Mouse (Mus musculus) liver, adult 2 months (tissue): ENCODE measurements around the gene Cib3. TPM values are rescaled to one million over a fixed set of nuclear protein-coding genes. Genes with fewer than 3 reads are reported as not detected.

ENCODE experiments used
- DNase-seq: peaks from one replicate; pipeline ENCODE4 v3.0.0-alpha.2; 2011; ENCODE audit warnings: low read depth, low spot score; ENCODE audit errors: extremely low read depth
- H3K27ac ChIP-seq: fragments of 200-500 bp; replicated peaks from 2 replicates; pipeline ENCODE4 v1.5.1; 2012; ENCODE audit warnings: low read depth, mild to moderate bottlenecking, control low read depth, inconsistent platforms, low read length; ENCODE audit not compliant: insufficient read depth
- H3K27me3 ChIP-seq: fragments of 200-500 bp; 2 replicates; pipeline ENCODE4 v1.6.1; 2012; ENCODE audit warnings: mild to moderate bottlenecking, moderate library complexity, low read length, inconsistent platforms; ENCODE audit not compliant: control insufficient read depth, insufficient read depth
- H3K36me3 ChIP-seq: fragments of 200-500 bp; 2 replicates; pipeline ENCODE4 v1.6.1; 2012; ENCODE audit warnings: low read length, inconsistent platforms; ENCODE audit not compliant: control insufficient read depth, insufficient read depth
- H3K4me1 ChIP-seq: fragments of 200-500 bp; 2 replicates; pipeline ENCODE4 v1.6.1; 2011; ENCODE audit warnings: low read length; ENCODE audit not compliant: control insufficient read depth, insufficient read depth
- H3K4me3 ChIP-seq: fragments of 200-500 bp; 2 replicates; pipeline ENCODE4 v1.5.1; 2011; ENCODE audit warnings: low read depth, mild to moderate bottlenecking, control low read depth, low read length, moderate library complexity; ENCODE audit not compliant: insufficient read depth
- H3K79me2 ChIP-seq: fragments of 200-500 bp; 2 replicates; pipeline ENCODE4 v1.6.1; 2012; ENCODE audit warnings: inconsistent platforms, mild to moderate bottlenecking, low read length, moderate library complexity; ENCODE audit not compliant: control insufficient read depth, insufficient read depth
- H3K9ac ChIP-seq: fragments of 200-500 bp; 2 replicates; pipeline ENCODE4 v1.6.1; 2012; ENCODE audit warnings: low read depth, mild to moderate bottlenecking, control low read depth, inconsistent platforms, low read length
- CTCF ChIP-seq: fragments of 200-500 bp; IDR thresholded peaks from 2 replicates; pipeline ENCODE4 v1.5.1; 2011; ENCODE audit warnings: low read depth, low read length, control low read depth
- POLR2A ChIP-seq: fragments of 200-500 bp; IDR thresholded peaks from 2 replicates; pipeline ENCODE4 v1.6.1; 2011; ENCODE audit warnings: low read length, control low read depth; ENCODE audit not compliant: insufficient read depth; ENCODE audit errors: extremely low read depth
- WGBS: fragments of 180-500 bp; shearing (Covaris S2); methylation state at CpG from one replicate; pipeline ENCODE4 v1.1.7; 2018; 5-methylcytosine and 5-hydroxymethylcytosine counted together
- polyA plus RNA-seq: library from polyadenylated mRNA; depleted of rRNA; stranded (reverse); fragments of >200 nt; gene quantifications from 2 replicates; pipeline ENCODE4 v1.2.3, GENCODE M21; 2012; rRNA removed
- total RNA-seq: library from RNA; depleted of rRNA; stranded (reverse); fragments of >200 nt; gene quantifications from 2 replicates; pipeline ENCODE4 v1.2.3, GENCODE M21; 2014; rRNA removed

The Cib3 gene
- total and polyA plus RNA-seq, 2 experiments = 1.1 to 1.5 TPM

DNA sequence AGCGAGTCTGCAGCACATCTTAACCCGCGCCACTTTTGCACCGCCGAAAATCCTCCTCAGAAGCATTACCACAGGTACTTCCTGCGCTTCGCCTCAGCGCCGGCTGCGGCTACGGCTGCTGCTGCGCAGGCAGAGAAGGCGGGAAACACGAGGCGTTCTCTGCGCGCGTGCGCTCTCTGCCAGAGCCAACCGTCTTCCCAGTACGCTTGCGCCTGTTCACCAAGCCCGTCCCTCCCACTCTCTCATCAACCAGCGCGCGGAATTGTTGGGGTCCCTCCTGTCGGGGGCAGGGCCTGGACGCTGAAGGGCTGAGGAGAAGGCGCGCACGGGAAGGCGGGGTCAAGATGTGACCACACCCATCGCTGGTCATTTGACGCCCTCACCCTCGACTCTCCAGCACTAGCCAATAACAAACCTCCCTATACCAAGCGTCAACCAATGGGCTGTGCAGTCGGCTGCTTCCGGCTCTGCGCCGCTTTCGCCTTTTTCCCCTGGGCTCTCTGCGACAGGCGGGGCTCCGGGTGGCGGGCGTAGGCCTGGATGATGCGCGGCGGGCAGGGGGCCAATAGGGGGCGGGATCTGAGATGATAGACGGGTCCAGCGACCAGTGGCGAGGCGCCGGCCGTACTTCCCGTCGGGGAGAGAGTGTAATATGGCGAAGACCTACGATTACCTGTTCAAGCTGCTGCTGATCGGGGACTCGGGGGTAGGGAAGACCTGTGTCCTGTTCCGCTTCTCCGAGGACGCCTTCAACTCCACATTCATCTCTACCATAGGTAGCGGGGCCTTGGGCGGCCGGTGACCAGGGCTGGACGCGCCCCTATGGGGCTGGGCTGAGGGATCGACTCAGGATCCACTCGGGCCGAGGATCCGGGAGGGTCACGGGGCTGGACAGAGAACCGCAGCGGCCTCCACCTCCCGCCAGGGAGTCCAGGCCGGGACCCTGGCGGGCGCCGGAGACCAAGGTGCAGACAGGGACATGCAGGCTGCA is 51.6 kb downstream of the Cib3 start, which contains the start of gene Rab8a:
Gene Rab8a (plus strand): TSS at position 494 of the 991 bp plus-strand sequence.
- H3K27ac ChIP-seq = peak within 1 kb of the TSS; percentile 87
- peaks cover 31% of the 10 kb centered on the region; the same call in 1 of the 2 replicates for H3K79me2 ChIP-seq
- H3K4me1 ChIP-seq = peaks cover 11% of the 10 kb centered on the region
- DNase-seq = peak; percentile 99
- TF ChIP-seq POLR2A = peak; percentile 81; the same call in 1 of the 2 replicates
- TF ChIP-seq CTCF = no peak
- under 1% methylated on average over 82 of the region's 82 CpGs for WGBS
- H3K27me3 ChIP-seq = no peaks in the 10 kb centered on the region
- peak within 1 kb of the TSS; percentile 90 for H3K4me3 ChIP-seq
- H3K9ac ChIP-seq = peak within 1 kb of the TSS; percentile 91
- H3K36me3 ChIP-seq = peaks cover 3% of the 10 kb centered on the region; the same call in 1 of the 2 replicates

DNA sequence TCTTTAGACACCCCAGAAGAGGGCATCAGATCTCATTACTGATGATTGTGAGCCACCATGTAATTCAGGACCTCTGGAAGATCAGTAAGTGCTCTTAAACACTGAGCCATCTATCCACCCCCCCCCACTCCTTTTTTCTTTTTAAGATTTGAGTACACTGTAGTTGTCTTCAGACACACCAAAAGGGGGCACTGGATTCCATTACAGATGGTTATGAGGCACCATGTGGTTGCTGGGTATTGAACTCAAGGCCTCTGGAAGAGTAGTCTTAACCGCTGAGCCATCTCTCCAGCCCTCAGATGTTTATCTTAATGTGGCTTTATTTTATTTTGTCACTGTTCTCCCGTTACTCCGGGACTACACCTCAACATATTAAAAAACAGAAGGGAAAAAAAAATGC is 52.6 kb downstream of the Cib3 start:
- no peak for DNase-seq
- Histone ChIP-seq H3K9ac (no peak overlapping the region), H3K4me3 (peak overlapping the region; percentile 80; the same call in 1 of the 2 replicates), H3K27ac (no peak overlapping the region), H3K36me3 (peaks cover 3% of the 10 kb centered on the region; the same call in 1 of the 2 replicates), H3K79me2 (peaks cover 24% of the 10 kb centered on the region; the same call in 1 of the 2 replicates), H3K4me1 (peaks cover 11% of the 10 kb centered on the region), H3K27me3 (no peaks in the 10 kb centered on the region)
- WGBS = 39% methylated on average over 3 of the region's 3 CpGs
- no peak for TF ChIP-seq POLR2A
- TF ChIP-seq CTCF = no peak

DNA sequence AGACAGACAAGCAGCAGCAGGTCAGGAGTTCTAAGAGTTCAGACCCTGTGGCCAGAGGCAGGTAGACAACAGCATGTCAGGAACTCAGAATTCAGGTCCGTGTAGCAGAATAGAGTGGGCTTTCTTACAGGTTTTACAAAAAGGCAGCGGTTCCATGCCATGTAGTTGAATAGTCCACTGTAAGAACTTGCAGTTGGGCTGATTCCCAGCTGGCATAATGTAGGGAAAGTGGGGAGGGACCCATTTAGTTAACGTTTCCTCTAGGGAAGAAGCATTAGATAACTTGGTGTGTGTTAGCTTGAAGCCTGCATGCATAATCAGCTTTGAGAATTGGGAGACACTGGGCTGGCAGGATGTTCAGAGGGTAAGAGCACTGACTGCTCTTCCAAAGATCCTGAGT is 53.9 kb downstream of the Cib3 start:
- H3K4me1 ChIP-seq = peaks cover 13% of the 10 kb centered on the region
- no peaks in the 10 kb centered on the region for H3K27me3 ChIP-seq
- peaks cover 22% of the 10 kb centered on the region; the same call in 1 of the 2 replicates for H3K79me2 ChIP-seq
- no peak for DNase-seq
- H3K9ac ChIP-seq = no peak overlapping the region
- TF ChIP-seq CTCF (no peak), POLR2A (no peak)
- no peaks in the 10 kb centered on the region; the same call in 1 of the 2 replicates for H3K36me3 ChIP-seq
- WGBS = 74% methylated on average over 3 of the region's 3 CpGs
- H3K27ac ChIP-seq = no peak overlapping the region
- H3K4me3 ChIP-seq = no peak overlapping the region

DNA sequence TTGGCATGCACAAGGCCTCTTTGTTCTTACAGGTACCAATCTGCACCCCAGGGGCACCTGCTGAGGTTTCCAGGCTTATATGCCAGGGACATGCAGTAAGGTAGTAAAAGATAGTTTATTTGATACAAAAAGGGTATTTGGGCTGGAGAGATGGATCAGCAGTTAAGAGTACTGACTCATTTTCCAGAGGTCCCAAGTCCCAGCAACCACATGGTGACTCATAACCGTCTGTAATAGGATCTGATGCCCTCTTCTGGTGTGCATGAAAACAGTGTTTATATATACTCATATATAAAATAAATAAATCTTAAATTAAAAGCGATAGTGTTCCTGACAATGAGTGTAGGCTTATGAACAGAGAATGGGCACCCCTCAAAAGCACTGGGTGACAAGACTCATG is 54.5 kb downstream of the Cib3 start:
- Histone ChIP-seq H3K36me3 (no peaks in the 10 kb centered on the region; the same call in 1 of the 2 replicates), H3K79me2 (peaks cover 22% of the 10 kb centered on the region; the same call in 1 of the 2 replicates), H3K4me3 (no peak overlapping the region), H3K27ac (no peak overlapping the region), H3K4me1 (peaks cover 13% of the 10 kb centered on the region), H3K9ac (no peak overlapping the region), H3K27me3 (no peaks in the 10 kb centered on the region)
- TF ChIP-seq CTCF = no peak
- no peak for TF ChIP-seq POLR2A
- WGBS = 88% methylated on average over 2 of the region's 2 CpGs
- no peak for DNase-seq

Other genes with a start within 250 kb of the Cib3 start
- gene Cyp4f18, start 203.2 kb downstream of the Cib3 start, total RNA-seq = 0.74 TPM in 2 replicates
- 0.36 and 1.2 TPM in 2 replicates for gene Cyp4f18, start 203.2 kb downstream of the Cib3 start, polyA plus RNA-seq
- not detected in 2 replicates for gene Olfr372, start 171.6 kb downstream of the Cib3 start, total RNA-seq
- gene Olfr372, start 171.6 kb downstream of the Cib3 start, polyA plus RNA-seq = not detected in 2 replicates
- gene Olfr373, start 129.7 kb downstream of the Cib3 start, total RNA-seq = not detected in 2 replicates
- not detected in 2 replicates for gene Olfr373, start 129.7 kb downstream of the Cib3 start, polyA plus RNA-seq
- gene Olfr374, start 105.8 kb downstream of the Cib3 start, total RNA-seq = not detected in 2 replicates
- not detected in 2 replicates for gene Olfr374, start 105.8 kb downstream of the Cib3 start, polyA plus RNA-seq
- 23.8 and 26.7 TPM in 2 replicates for gene Tpm4, start 77.9 kb downstream of the Cib3 start, total RNA-seq
- gene Tpm4, start 77.9 kb downstream of the Cib3 start, polyA plus RNA-seq = 6.9 and 10.1 TPM in 2 replicates
- 91.4 and 101 TPM in 2 replicates for gene Rab8a, start 51.6 kb downstream of the Cib3 start, total RNA-seq
- gene Rab8a, start 51.6 kb downstream of the Cib3 start, polyA plus RNA-seq = 27.5 and 61.4 TPM in 2 replicates
- gene Hsh2d, start 23.2 kb downstream of the Cib3 start, total RNA-seq = 0.07 and 0.18 TPM in 2 replicates
- 0.07 and 0.11 TPM in 2 replicates for gene Hsh2d, start 23.2 kb downstream of the Cib3 start, polyA plus RNA-seq
- gene Gm11034, start 799 bp upstream of the Cib3 start, total RNA-seq = not detected in 2 replicates
- gene Gm11034, start 799 bp upstream of the Cib3 start, polyA plus RNA-seq = not detected in 2 replicates
- 28.6 and 29.5 TPM in 2 replicates for gene Fam32a, start 6.9 kb upstream of the Cib3 start, total RNA-seq
- gene Fam32a, start 6.9 kb upstream of the Cib3 start, polyA plus RNA-seq = 18.8 and 28.4 TPM in 2 replicates
- 7.9 and 14.9 TPM in 2 replicates for gene Ap1m1, start 27.2 kb upstream of the Cib3 start, total RNA-seq
- gene Ap1m1, start 27.2 kb upstream of the Cib3 start, polyA plus RNA-seq = 38.9 and 39.4 TPM in 2 replicates
- gene Gm10282, start 92.4 kb upstream of the Cib3 start, total RNA-seq = 0.54 and 1.0 TPM in 2 replicates
- gene Gm10282, start 92.4 kb upstream of the Cib3 start, polyA plus RNA-seq = 0.37 and 0.42 TPM in 2 replicates
- gene Klf2, start 106.2 kb upstream of the Cib3 start, total RNA-seq = 2.7 and 2.8 TPM in 2 replicates
- 4.4 and 6.0 TPM in 2 replicates for gene Klf2, start 106.2 kb upstream of the Cib3 start, polyA plus RNA-seq
- 9.0 and 9.5 TPM in 2 replicates for gene Eps15l1, start 208.6 kb upstream of the Cib3 start, total RNA-seq
- gene Eps15l1, start 208.6 kb upstream of the Cib3 start, polyA plus RNA-seq = 8.7 and 13.0 TPM in 2 replicates
- gene Calr3, start 231.0 kb upstream of the Cib3 start, total RNA-seq = 2.2 and 3.1 TPM in 2 replicates
- gene Calr3, start 231.0 kb upstream of the Cib3 start, polyA plus RNA-seq = 0.54 TPM in 2 replicates
- 1.8 and 2.1 TPM in 2 replicates for gene 1700030K09Rik, start 231.0 kb upstream of the Cib3 start, total RNA-seq
- gene 1700030K09Rik, start 231.0 kb upstream of the Cib3 start, polyA plus RNA-seq = 2.5 and 3.6 TPM in 2 replicates